Mouse (Mus musculus): ENCODE measurements at regions not wholly inside any gene's neighbourhood (a gene's known extent, or its start where the extent isn't known, plus 50 kb on each side); places are given as distances from the start of the nearest gene placed in this dataset.
A peak's percentile ranks its signal among the peaks of the same experiment; 100 is the strongest.

GRCm38 (mm10) chr1:35428126-35428840 lies 578.5 kb downstream of the Plekhb2 start:
- no peak for DNase-seq (ENCODE audit: low read depth)

- DNase-seq (ENCODE audit: low read depth): no peak
Measured at GRCm38 (mm10) chr1:35429471-35429870, 579.7 kb downstream of the Plekhb2 start.

- no peak for DNase-seq (ENCODE audit: low read depth)
Measured at GRCm38 (mm10) chr1:35435721-35436120, 585.9 kb downstream of the Plekhb2 start.

GRCm38 (mm10) chr1:35447345-35447744 lies 597.6 kb downstream of the Plekhb2 start:
- peak; percentile 5 for DNase-seq (ENCODE audit: low read depth)

- DNase-seq (ENCODE audit: low read depth): no peak
Measured at GRCm38 (mm10) chr1:35452441-35453107, 602.8 kb downstream of the Plekhb2 start.

- DNase-seq (ENCODE audit: low read depth): no peak
Measured at GRCm38 (mm10) chr1:35457591-35457990, 607.8 kb downstream of the Plekhb2 start.

GRCm38 (mm10) chr1:35465081-35465480 lies 603.1 kb upstream of the Hs6st1 start:
- no peak for DNase-seq (ENCODE audit: low read depth)

- no peak for DNase-seq (ENCODE audit: low read depth)
Measured at GRCm38 (mm10) chr1:35469185-35469753, 598.9 kb upstream of the Hs6st1 start.

GRCm38 (mm10) chr1:35478262-35478661 lies 589.9 kb upstream of the Hs6st1 start:
- DNase-seq (ENCODE audit: low read depth): no peak

- DNase-seq (ENCODE audit: low read depth): no peak
Measured at GRCm38 (mm10) chr1:35495963-35496362, 572.2 kb upstream of the Hs6st1 start.

- no peak for DNase-seq (ENCODE audit: low read depth)
Measured at GRCm38 (mm10) chr1:35522951-35523350, 545.2 kb upstream of the Hs6st1 start.

- no peak for DNase-seq (ENCODE audit: low read depth)
Measured at GRCm38 (mm10) chr1:35523790-35524362, 544.3 kb upstream of the Hs6st1 start.

- no peak for DNase-seq (ENCODE audit: low read depth)
Measured at GRCm38 (mm10) chr1:35524788-35525187, 543.4 kb upstream of the Hs6st1 start.

GRCm38 (mm10) chr1:35527750-35528476 lies 540.3 kb upstream of the Hs6st1 start:
- no peak for DNase-seq (ENCODE audit: low read depth)

GRCm38 (mm10) chr1:35535470-35535869 lies 532.7 kb upstream of the Hs6st1 start:
- no peak for DNase-seq (ENCODE audit: low read depth)

GRCm38 (mm10) chr1:35536276-35536675 lies 531.9 kb upstream of the Hs6st1 start:
- DNase-seq (ENCODE audit: low read depth): no peak

- DNase-seq (ENCODE audit: low read depth): no peak
Measured at GRCm38 (mm10) chr1:35548845-35549244, 519.4 kb upstream of the Hs6st1 start.

GRCm38 (mm10) chr1:35551503-35551902 lies 516.7 kb upstream of the Hs6st1 start:
- no peak for DNase-seq (ENCODE audit: low read depth)

- DNase-seq (ENCODE audit: low read depth): no peak
Measured at GRCm38 (mm10) chr1:35562786-35563185, 505.4 kb upstream of the Hs6st1 start.

- no peak for DNase-seq (ENCODE audit: low read depth)
Measured at GRCm38 (mm10) chr1:35575203-35575602, 493.0 kb upstream of the Hs6st1 start.

GRCm38 (mm10) chr1:35579392-35579791 lies 488.8 kb upstream of the Hs6st1 start:
- DNase-seq (ENCODE audit: low read depth): no peak

GRCm38 (mm10) chr1:35579992-35580391 lies 488.2 kb upstream of the Hs6st1 start:
- no peak for DNase-seq (ENCODE audit: low read depth)

All from naive thymus-derived CD4-positive, alpha-beta T cell, adult 2 months (primary cell).